Comparison of ENCODE assay signal across 8 mouse cellular contexts in genomic region chr12:110600225-110600991, GRCm38 (mm10). TPM values are rescaled to one million over a fixed set of nuclear protein-coding genes. Genes with fewer than 3 reads are reported as not detected.
A peak's percentile ranks its signal among the peaks of the same experiment; 100 is the strongest.
DNase-seq lines count a peak whose midpoint lies in the region; ATAC-seq lines count a peak whose summit lies in the region.

No protein-coding gene starts in this region.

- ATAC-seq in embryonic facial prominence, embryonic 11.5 days (replicated peaks; ENCODE audit: insufficient number of reproducible peaks, low FRiP score, low TSS enrichment, low read depth): no peak
- no peak; the same call in 1 of the 2 replicates for ATAC-seq in hindbrain, embryonic 11.5 days (ENCODE audit: low FRiP score)
- no peak; the same call in 1 of the 2 replicates for ATAC-seq in midbrain, embryonic 13.5 days
- no peak for ATAC-seq in CD4-positive, CD25-positive, alpha-beta regulatory T cell, adult 4 months
- no peak for ATAC-seq in inflammation-experienced regulatory T-cells, adult 6 months

- no peaks in the 10 kb centered on the region for H3K9me3 ChIP-seq in embryonic facial prominence, embryonic 11.5 days (replicated peaks; ENCODE audit: control insufficient read depth, low read length)
- no peaks in the 10 kb centered on the region for H3K9me3 ChIP-seq in hindbrain, embryonic 11.5 days (ENCODE audit: control insufficient read depth, low read length)
- H3K9me3 ChIP-seq in midbrain, embryonic 13.5 days: no peaks in the 10 kb centered on the region

- no peaks in the 10 kb centered on the region for H3K36me3 ChIP-seq in embryonic facial prominence, embryonic 11.5 days (replicated peaks; ENCODE audit: control insufficient read depth, insufficient read depth, low read depth, low read length)
- H3K36me3 ChIP-seq in hindbrain, embryonic 11.5 days (ENCODE audit: control insufficient read depth, insufficient read depth, low read length): no peaks in the 10 kb centered on the region
- H3K36me3 ChIP-seq in midbrain, embryonic 13.5 days: no peaks in the 10 kb centered on the region

- DNase-seq in layer of hippocampus, adult 9-11 months: peak; percentile 45
- DNase-seq in layer of hippocampus, adult 11-12 months (ENCODE audit: low spot score): no peak
- DNase-seq in embryonic facial prominence, embryonic 11.5 days (ENCODE audit: low spot score): no peak
- no peak for DNase-seq in hindbrain, embryonic 11.5 days (ENCODE audit: low spot score)
- DNase-seq in adrenal gland, postnatal 10 days: no peak

- no peak overlapping the region for H3K27ac ChIP-seq in embryonic facial prominence, embryonic 11.5 days (replicated peaks; ENCODE audit: low read depth, low read length)
- no peak overlapping the region for H3K27ac ChIP-seq in hindbrain, embryonic 11.5 days (ENCODE audit: low read depth, low read length)
- no peak overlapping the region for H3K27ac ChIP-seq in midbrain, embryonic 13.5 days

- 63% methylated on average over 13 of the region's 13 CpGs for WGBS in embryonic facial prominence, embryonic 11.5 days
- WGBS in hindbrain, embryonic 11.5 days: 58% methylated on average over 13 of the region's 13 CpGs
- 49% methylated on average over 13 of the region's 13 CpGs for WGBS in midbrain, embryonic 13.5 days

- peaks cover 2% of the 10 kb centered on the region; the same call in 1 of the 2 replicates for H3K4me1 ChIP-seq in embryonic facial prominence, embryonic 11.5 days (ENCODE audit: control insufficient read depth, insufficient read depth, low read length)
- peaks cover 5% of the 10 kb centered on the region; the same call in 1 of the 2 replicates for H3K4me1 ChIP-seq in hindbrain, embryonic 11.5 days (replicated peaks; ENCODE audit: control insufficient read depth, insufficient read depth, low read length)
- H3K4me1 ChIP-seq in midbrain, embryonic 13.5 days (replicated peaks): peaks cover 30% of the 10 kb centered on the region

- H3K4me2 ChIP-seq in embryonic facial prominence, embryonic 11.5 days (ENCODE audit: low read depth, low read length): peak overlapping the region; percentile 74
- peak overlapping the region; percentile 44 for H3K4me2 ChIP-seq in hindbrain, embryonic 11.5 days (replicated peaks; ENCODE audit: low read depth, low read length)
- peak overlapping the region; percentile 93 for H3K4me2 ChIP-seq in midbrain, embryonic 13.5 days (replicated peaks)

- H3K27me3 ChIP-seq in embryonic facial prominence, embryonic 11.5 days (ENCODE audit: control insufficient read depth, insufficient read depth, low read length): no peaks in the 10 kb centered on the region
- H3K27me3 ChIP-seq in hindbrain, embryonic 11.5 days (ENCODE audit: control insufficient read depth, insufficient read depth, low read length): 0 out of 2 replicates have a peak, but pooled peaks cover 2% of the 10 kb centered on the region
- 0 out of 2 replicates have a peak, but pooled peaks cover 5% of the 10 kb centered on the region for H3K27me3 ChIP-seq in midbrain, embryonic 13.5 days

- H3K4me3 ChIP-seq in embryonic facial prominence, embryonic 11.5 days (ENCODE audit: low read depth, low read length): peak overlapping the region; percentile 99
- peak overlapping the region; percentile 99 for H3K4me3 ChIP-seq in hindbrain, embryonic 11.5 days (ENCODE audit: low read depth, low read length)
- peak overlapping the region; percentile 99 for H3K4me3 ChIP-seq in midbrain, embryonic 13.5 days (replicated peaks)

- H3K9ac ChIP-seq in embryonic facial prominence, embryonic 11.5 days (replicated peaks; ENCODE audit: low read length): no peak overlapping the region
- H3K9ac ChIP-seq in hindbrain, embryonic 11.5 days (ENCODE audit: low read depth, low read length): peak overlapping the region; percentile 24; the same call in 1 of the 2 replicates
- H3K9ac ChIP-seq in midbrain, embryonic 13.5 days (replicated peaks): peak overlapping the region; percentile 99; the same call in 1 of the 2 replicates

RNA-seq across cellular contexts. Expression of gene Dync1h1, which starts 0.8 kb away (rescaled TPM):
- 52.8 and 66.7 TPM in 2 replicates for polyA plus RNA-seq in embryonic facial prominence, embryonic 11.5 days (2014; fragmentation: Nextera tagmentation; extraction: Ambion mirVana)
- polyA plus RNA-seq in hindbrain, embryonic 11.5 days (2014; fragmentation: Nextera tagmentation; extraction: Ambion mirVana): 81.7 and 93.0 TPM in 2 replicates
- 92.2 and 93.6 TPM in 2 replicates for polyA plus RNA-seq in midbrain, embryonic 13.5 days (2015; fragmentation: Nextera tagmentation; extraction: Ambion mirVana)
- polyA plus RNA-seq in CD4-positive, CD25-positive, alpha-beta regulatory T cell, adult 4 months (2017; shearing (Covaris generic)): 10 to 100 TPM; 39.7 to 41.0 TPM
- total RNA-seq in adrenal gland, postnatal 10 days (2021): 100 to 1,000 TPM in 1 of 2 experiments, 10 to 100 TPM in 1; 90.0 to 134 TPM
- 10 to 100 TPM; 32.4 to 52.5 (median 48.5) TPM for polyA plus RNA-seq in inflammation-experienced regulatory T-cells, adult 6 months (2017; shearing (Covaris generic))
